Mouse (Mus musculus) cortical plate, adult 2 months (tissue): ENCODE data around the gene Ptprn2. TPM values are rescaled to one million over a fixed set of nuclear protein-coding genes. Genes with fewer than 3 reads are reported as not detected.
A peak's percentile ranks its signal among the peaks of the same experiment; 100 is the strongest.

Experiments used
- H3K27ac ChIP-seq: fragments of 200-500 bp; 2 replicates; pipeline ENCODE4 v1.5.1; 2012; ENCODE audit warnings: low read length, control low read depth, inconsistent platforms; ENCODE audit not compliant: insufficient read depth
- H3K4me1 ChIP-seq: fragments of 200-500 bp; 2 replicates; pipeline ENCODE4 v1.6.1; 2011; ENCODE audit warnings: low read length; ENCODE audit not compliant: control insufficient read depth, insufficient read depth
- H3K4me3 ChIP-seq: fragments of 200-500 bp; 2 replicates; pipeline ENCODE4 v1.5.1; 2011; ENCODE audit warnings: mild to moderate bottlenecking, low read length, control low read depth; ENCODE audit not compliant: insufficient read depth
- CTCF ChIP-seq: fragments of 200-500 bp; IDR thresholded peaks from 2 replicates; pipeline ENCODE4 v1.5.1; 2011; ENCODE audit warnings: mild to moderate bottlenecking, control low read depth, low read length; ENCODE audit not compliant: insufficient read depth; ENCODE audit errors: extremely low read depth
- POLR2A ChIP-seq: fragments of 200-500 bp; IDR thresholded peaks from 2 replicates; pipeline ENCODE4 v1.6.1; 2011; ENCODE audit warnings: mild to moderate bottlenecking, low read length, control low read depth; ENCODE audit not compliant: insufficient read depth; ENCODE audit errors: extremely low read depth
- polyA plus RNA-seq: library from polyadenylated mRNA; depleted of rRNA; stranded (reverse); fragments of >200 nt; gene quantifications from 2 replicates; pipeline ENCODE4 v1.2.3, GENCODE M21; 2012

The Ptprn2 gene
- polyA plus RNA-seq, 1 experiment, result 165 TPM

DNA sequence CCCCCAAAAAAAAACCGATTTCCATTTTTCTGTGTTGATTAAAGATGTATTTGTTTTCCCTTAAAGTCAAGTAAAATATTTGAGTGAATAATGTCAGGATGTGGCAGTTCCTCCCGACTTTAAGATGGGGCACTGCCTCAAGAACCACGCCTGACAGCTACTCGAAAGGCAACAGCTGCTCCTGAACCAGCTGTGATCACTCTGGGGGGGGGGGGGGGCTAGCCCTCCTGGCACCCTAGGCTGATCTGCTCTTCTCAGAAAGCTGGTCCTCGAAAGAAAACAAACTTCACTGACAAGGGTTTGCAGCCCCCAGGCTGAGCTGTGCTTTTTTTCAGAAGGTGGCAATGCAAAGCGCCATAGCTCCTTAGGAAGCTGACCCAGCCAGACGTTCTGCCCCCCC lies 663.7 kb downstream of the Ptprn2 start:
- no peak for TF ChIP-seq CTCF
- TF ChIP-seq POLR2A, result no peak
- no peak overlapping the region for H3K27ac ChIP-seq
- H3K4me1 ChIP-seq, result no peaks in the 10 kb centered on the region
- H3K4me3 ChIP-seq, result no peak overlapping the region

DNA sequence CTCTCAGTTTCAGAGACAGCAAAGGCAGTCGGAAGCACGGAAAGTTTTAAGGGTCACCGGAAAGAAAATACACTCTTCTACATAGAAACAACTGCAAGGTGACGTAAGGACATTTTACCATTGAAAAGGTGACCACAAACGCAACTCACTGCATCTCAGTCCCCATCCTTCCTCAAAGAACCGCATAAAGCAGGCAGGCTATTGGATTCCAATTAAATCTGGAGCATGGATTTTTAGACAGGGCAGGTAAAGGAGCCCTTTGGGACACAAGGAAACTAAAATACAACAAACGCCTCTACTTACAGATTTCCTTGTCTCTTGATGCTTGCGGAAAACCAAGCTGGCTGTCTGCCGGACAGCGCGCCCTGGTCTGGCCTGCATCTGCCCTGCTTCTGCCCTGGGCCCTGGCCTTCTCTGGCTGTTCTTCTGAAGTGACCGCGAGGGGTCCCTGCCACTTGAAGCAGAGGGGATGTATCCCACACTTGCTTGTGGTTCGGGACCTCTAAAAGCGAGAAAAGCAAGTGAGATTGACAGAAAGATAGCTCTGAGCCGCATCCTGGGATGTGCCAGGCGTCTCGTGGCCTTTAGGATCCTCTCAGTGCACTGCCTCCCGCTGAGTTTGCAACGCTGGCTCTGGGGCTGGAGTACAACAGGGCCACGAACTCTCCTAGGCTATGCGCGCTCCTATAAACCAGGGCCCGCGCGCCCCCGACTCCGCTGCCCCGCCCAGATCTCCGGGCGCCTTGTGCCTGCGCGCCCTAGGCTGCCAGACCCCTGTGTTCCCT lies 665.3 kb downstream of the Ptprn2 start:
- TF ChIP-seq POLR2A (no peak), CTCF (no peak)
- 0 out of 2 replicates have a peak overlapping the region, but pooled peaks have one; percentile 10 for H3K27ac ChIP-seq
- H3K4me1 ChIP-seq, result no peaks in the 10 kb centered on the region
- peak overlapping the region; percentile 7; the same call in 1 of the 2 replicates for H3K4me3 ChIP-seq

DNA sequence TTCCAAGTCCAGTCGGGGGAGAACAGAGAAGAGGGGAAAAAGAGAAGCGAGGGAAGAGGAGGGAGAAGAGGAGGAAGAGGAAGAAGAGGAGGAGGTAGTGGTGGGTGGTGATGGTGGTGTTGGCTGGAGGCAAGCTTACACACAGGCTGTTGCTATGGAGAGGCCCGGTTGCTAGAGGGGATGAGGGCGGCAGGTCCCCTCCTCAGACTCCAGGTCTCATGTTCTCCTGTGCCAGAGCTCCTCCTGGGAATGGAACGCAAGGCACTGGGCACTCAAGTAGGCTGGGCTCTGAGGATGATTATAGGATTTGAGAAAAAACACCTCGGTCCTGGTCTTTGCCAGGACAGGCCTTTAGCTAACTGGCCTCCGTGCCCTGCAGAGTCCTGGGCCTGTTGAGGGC lies 666.1 kb downstream of the Ptprn2 start:
- peak overlapping the region; percentile 7; the same call in 1 of the 2 replicates for H3K4me3 ChIP-seq
- TF ChIP-seq CTCF, result no peak
- no peak for TF ChIP-seq POLR2A
- no peaks in the 10 kb centered on the region for H3K4me1 ChIP-seq
- no peak overlapping the region for H3K27ac ChIP-seq

DNA sequence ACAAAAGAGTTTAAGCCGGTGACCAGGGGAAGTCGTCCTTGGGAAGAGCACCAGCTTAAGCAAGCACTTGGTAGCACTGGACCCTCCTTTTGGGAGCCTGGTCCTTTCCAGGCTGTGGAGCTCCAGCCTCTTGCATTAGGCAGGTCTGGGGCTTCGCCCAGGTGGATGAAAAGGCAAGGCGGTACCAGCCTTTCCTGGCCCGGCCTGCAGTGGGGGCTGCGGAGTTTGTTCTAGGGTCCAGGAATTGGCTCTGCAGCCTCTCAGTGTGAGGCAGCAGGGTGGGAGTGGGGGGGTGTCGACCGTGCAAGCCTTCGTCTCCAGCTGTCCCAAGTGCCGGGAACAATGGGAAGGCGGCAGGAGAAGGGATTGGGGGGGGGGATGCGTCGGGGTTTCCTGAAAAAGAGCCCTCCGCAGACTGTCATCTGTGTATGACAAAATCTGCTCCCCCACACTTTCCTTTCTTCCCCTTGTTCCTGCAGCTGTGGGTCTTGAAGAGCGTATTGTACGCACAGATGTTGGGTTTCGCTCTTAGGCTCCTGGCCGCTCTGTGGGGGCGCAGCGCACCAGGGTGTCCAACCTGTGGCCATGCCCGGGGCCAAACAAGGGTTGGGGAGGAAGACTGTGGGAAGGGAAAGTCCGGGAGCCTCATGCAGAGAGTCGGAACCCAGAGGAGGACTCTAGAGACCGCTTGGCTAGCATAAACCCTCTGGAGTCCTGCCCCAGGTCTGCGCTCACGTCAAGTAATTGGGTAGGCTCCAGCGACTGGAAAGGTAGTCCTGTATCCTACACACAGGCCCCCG lies 667.0 kb downstream of the Ptprn2 start:
- H3K4me3 ChIP-seq, result no peak overlapping the region
- H3K4me1 ChIP-seq, result no peaks in the 10 kb centered on the region
- H3K27ac ChIP-seq, result no peak overlapping the region
- TF ChIP-seq POLR2A (no peak), CTCF (no peak)

DNA sequence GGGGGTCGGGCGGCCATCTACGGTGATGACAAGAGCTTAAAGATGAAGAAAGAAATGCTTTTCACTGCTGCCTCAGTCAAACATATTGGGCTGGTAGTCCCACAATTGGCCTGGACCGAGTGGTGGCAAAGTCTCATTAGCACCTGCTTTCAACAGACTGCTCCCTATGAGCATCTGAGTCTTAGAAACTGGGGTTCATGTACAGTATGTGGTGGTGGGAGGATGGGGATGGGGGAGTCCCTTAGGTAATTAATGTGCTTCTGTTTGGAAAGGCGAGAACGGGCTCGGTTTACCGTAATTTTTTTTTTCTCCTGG lies 667.6 kb downstream of the Ptprn2 start:
- Histone ChIP-seq H3K4me3 (peak overlapping the region; percentile 80), H3K27ac (no peak overlapping the region), H3K4me1 (no peaks in the 10 kb centered on the region)
- TF ChIP-seq CTCF (no peak), POLR2A (no peak)

DNA sequence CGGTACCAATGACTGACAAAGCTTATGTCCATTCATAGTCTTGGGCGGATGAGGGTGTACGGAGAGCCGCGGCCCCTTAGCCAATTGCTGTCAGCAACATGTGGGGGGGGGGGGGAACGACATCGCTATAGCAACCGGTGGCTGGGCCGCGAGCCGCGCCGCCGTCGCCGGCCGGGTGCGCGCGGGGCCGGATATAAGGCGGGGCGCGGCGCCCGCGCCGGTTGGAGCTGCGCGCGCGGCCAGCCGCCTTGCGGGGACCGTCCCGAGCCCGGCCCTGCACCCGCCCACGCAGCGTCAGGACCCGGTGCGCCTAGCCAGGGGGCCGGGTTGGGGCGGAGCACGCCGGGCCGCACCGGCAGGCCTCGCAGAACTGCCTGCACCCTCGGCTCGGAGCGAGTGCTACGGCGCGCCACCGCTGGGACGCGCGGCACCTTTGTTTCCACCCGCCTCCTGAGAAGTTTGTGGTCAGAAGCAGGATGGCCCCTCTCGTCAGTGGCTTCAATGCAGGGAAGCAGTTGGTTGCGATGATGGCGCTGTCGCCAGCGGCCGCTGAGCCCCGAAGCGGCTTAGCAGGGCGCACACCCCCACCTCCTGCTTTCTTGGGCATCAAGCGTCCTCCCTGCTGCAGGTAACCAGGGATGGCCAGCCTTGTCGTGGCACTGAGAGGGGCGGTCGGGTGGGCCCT lies 668.3 kb downstream of the Ptprn2 start:
- TF ChIP-seq POLR2A (no peak), CTCF (no peak)
- Histone ChIP-seq H3K4me3 (peak overlapping the region; percentile 80), H3K4me1 (no peaks in the 10 kb centered on the region), H3K27ac (peak overlapping the region; percentile 87)

DNA sequence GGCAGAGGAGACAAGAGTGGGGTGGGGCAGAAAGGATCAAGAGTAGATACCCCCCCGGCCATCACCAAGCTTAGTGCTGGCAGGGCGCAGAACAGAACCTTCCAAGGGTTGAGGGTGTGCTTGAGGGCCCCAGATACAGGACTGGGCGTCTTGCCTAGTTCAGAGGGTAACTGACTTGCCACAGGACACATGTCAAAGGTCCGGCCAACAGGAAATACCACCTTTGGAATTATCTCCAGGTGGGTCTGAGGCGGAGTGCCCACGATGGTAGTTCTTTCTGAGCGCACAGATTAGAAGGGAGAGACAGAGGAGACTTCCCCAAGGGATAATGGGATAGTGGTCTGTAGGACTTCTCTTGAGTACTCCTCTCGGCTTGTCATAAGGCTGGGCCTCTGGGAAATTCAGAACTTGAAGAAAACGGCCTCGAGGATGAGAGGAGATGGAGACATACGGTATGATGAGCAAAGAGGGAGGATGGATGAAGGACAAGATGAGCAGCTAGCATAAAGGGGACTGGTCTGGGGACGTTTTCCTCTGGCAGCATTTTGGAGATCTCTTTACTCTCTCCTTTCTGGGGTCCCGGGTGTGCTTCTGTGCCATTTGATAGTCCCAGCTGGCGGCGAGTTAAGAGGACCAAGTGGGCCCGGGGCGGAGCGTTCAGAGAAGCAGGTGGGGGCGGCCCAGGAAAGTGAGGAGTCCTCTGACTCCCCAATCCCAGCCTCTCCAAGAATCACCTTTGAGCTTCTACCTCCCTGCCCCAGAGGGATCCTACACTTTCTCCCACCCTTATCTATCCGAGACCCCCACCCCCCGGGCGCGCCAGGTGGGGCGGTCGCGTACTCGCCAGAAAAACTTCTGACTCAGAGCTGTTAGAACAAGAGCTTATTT lies 669.1 kb downstream of the Ptprn2 start:
- TF ChIP-seq CTCF (no peak), POLR2A (no peak)
- peak overlapping the region; percentile 87 for H3K27ac ChIP-seq
- peak overlapping the region; percentile 80 for H3K4me3 ChIP-seq
- no peaks in the 10 kb centered on the region for H3K4me1 ChIP-seq

DNA sequence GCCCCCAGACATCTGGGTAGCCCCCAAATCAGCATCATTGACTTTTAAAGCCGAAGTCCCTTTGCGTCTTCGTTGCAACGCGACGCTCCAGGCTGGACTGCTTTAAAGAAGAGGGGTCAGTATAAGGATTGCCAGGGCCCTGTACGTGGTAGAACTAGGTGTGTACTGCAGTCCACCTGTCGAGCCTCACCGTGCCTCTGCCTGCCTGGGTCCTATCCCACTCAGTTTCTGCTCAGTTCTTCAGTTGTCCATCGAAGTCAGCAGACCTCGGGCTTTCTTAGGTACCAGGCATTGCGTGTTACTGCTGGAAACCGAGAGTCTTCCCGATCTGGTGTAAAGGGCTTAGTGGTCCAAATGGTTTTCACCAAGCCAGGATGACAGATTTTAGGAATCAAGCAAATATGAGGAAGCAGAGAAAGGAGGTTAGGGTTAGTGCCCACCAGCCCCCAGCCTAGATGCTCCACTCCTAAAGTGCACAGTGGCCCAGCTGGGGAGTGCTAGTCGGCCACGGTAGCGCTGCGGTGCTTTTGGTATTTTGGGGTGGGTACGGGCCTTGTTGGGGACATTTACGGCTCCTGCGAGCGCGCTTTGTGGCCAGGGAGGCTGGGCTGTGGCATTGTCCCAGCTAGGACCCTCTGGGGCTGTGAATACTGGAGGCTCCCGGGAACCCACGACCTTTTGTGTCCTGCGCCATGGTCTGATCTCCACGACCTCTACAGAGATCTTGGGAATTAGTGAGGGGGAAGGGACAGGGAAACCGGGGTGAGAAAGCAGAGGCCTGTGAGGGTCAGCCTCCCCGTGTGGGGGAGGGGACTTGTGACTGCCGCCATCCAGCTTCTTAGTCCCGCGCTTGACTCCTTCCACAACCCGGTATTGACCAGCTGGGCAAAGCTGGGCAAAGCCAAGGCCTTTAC lies 670.0 kb downstream of the Ptprn2 start:
- peak overlapping the region; percentile 80 for H3K4me3 ChIP-seq
- TF ChIP-seq POLR2A, result no peak
- TF ChIP-seq CTCF, result no peak
- no peaks in the 10 kb centered on the region for H3K4me1 ChIP-seq
- H3K27ac ChIP-seq, result peak overlapping the region; percentile 74
